Comparison of ENCODE assay signal across 8 mouse cellular contexts in genomic region chr19:13980988-13981630, GRCm38 (mm10).
DNase-seq lines count a peak whose midpoint lies in the region; ATAC-seq and TF ChIP-seq lines count a peak whose summit lies in the region.

No protein-coding gene starts in this region.

- DNase-seq in gastrocnemius, adult 2 months, result no peak
- no peak for DNase-seq in gastrocnemius, postnatal 36 days
- peak; percentile 7 for DNase-seq in urinary bladder, postnatal 14 days (ENCODE audit: low spot score)
- no peak for DNase-seq in urinary bladder, adult 2 months (ENCODE audit: low spot score)
- DNase-seq in forebrain, postnatal 0 days, result peak; percentile 81
- peak; percentile 59 for DNase-seq in layer of hippocampus, adult 9-10 months (ENCODE audit: low spot score)
- DNase-seq in adrenal gland, postnatal 25 days, result no peak

- TF ChIP-seq CTCF in gastrocnemius, adult 2 months (IDR thresholded peaks at IDR 0.05), result peak; percentile 73
- peak; percentile 74 for TF ChIP-seq CTCF in forebrain, postnatal 0 days (IDR thresholded peaks at IDR 0.05; ENCODE audit: low read depth)

- peak; percentile 73 for ATAC-seq in forebrain, postnatal 0 days
- peak; percentile 76; the same call in 1 of the 2 replicates for ATAC-seq in neural tube, embryonic 12.5 days (ENCODE audit: low FRiP score, low read depth)

- H3K4me3 ChIP-seq in gastrocnemius, adult 2 months, result no peak overlapping the region
- H3K4me3 ChIP-seq in forebrain, postnatal 0 days (ENCODE audit: low read depth, low read length), result no peak overlapping the region
- H3K4me3 ChIP-seq in neural tube, embryonic 12.5 days, result no peak overlapping the region

- no peaks in the 10 kb centered on the region for H3K27me3 ChIP-seq in forebrain, postnatal 0 days (ENCODE audit: insufficient read depth, low read length)
- H3K27me3 ChIP-seq in neural tube, embryonic 12.5 days (replicated peaks), result no peaks in the 10 kb centered on the region

- H3K9me3 ChIP-seq in forebrain, postnatal 0 days (ENCODE audit: low read length), result no peaks in the 10 kb centered on the region
- no peaks in the 10 kb centered on the region for H3K9me3 ChIP-seq in neural tube, embryonic 12.5 days

- intact Hi-C loops in gastrocnemius, adult 2 months (cut with DNase I), result loop anchor here (1.0 to 10.0 kb wide), 4 partner anchors 104 to 1637 kb away; no protein-coding TSS in a partner anchor
- intact Hi-C loops in gastrocnemius, postnatal 36 days (cut with DNase I), result loop anchor here (5.0 to 10.0 kb wide), 2 partner anchors 1051 to 1634 kb away; no protein-coding TSS in a partner anchor

- no peaks in the 10 kb centered on the region for H3K4me1 ChIP-seq in forebrain, postnatal 0 days (ENCODE audit: insufficient read depth)
- no peaks in the 10 kb centered on the region for H3K4me1 ChIP-seq in neural tube, embryonic 12.5 days

- no peak overlapping the region for H3K4me2 ChIP-seq in forebrain, postnatal 0 days (ENCODE audit: low read depth)
- no peak overlapping the region for H3K4me2 ChIP-seq in neural tube, embryonic 12.5 days (replicated peaks)

- WGBS in forebrain, postnatal 0 days, result 17% methylated on average over 4 of the region's 4 CpGs
- 21% methylated on average over 4 of the region's 4 CpGs for WGBS in neural tube, embryonic 12.5 days

- H3K36me3 ChIP-seq in forebrain, postnatal 0 days (ENCODE audit: insufficient read depth), result no peaks in the 10 kb centered on the region
- no peaks in the 10 kb centered on the region for H3K36me3 ChIP-seq in neural tube, embryonic 12.5 days

- no peak overlapping the region for H3K9ac ChIP-seq in forebrain, postnatal 0 days
- H3K9ac ChIP-seq in neural tube, embryonic 12.5 days, result no peak overlapping the region

- no peak overlapping the region for H3K27ac ChIP-seq in gastrocnemius, adult 2 months
- H3K27ac ChIP-seq in forebrain, postnatal 0 days (ENCODE audit: low read depth, low read length), result no peak overlapping the region
- no peak overlapping the region for H3K27ac ChIP-seq in neural tube, embryonic 12.5 days

Comparison
In these comparisons a context has a peak if more than half of its experiments do, and no peak if none do; other contexts are left out.
1. DNase-seq: peak in urinary bladder, postnatal 14 days (single experiment), forebrain, postnatal 0 days (single experiment) and layer of hippocampus, adult 9-10 months (single experiment); none in gastrocnemius, adult 2 months (single experiment), gastrocnemius, postnatal 36 days (0 of 2), urinary bladder, adult 2 months (single experiment) and adrenal gland, postnatal 25 days (single experiment).